Mouse (Mus musculus) lung, postnatal 14 days (tissue): ENCODE data around the gene Kremen2.

ENCODE experiments used
- DNase-seq: peaks from one replicate; pipeline ENCODE4 v3.0.0; 2021

The Kremen2 gene

GRCm38 (mm10) chr17:23758801-23759200 is 13.2 kb upstream of the Kremen2 start:
- DNase-seq, result no peak

DNA sequence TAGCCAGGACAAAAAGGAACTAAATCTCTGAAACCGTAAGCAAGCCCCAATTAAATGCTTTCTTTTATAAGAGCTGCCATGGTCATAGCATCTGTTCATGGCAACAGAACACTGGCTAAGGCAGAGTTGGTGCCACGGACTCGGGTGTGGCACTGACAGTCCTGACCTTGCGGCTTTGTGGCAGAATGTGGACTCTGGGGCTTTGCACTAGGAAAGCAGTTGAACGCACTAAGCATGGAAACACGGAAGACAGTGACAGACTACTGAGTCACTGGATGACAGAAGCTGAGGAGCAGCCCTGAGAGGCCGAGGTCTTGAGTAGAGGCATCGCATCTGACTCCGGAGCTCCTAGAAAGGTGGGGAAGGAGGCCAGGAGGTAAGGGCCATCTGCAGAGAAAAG is 11.9 kb upstream of the Kremen2 start:
- no peak for DNase-seq

DNA sequence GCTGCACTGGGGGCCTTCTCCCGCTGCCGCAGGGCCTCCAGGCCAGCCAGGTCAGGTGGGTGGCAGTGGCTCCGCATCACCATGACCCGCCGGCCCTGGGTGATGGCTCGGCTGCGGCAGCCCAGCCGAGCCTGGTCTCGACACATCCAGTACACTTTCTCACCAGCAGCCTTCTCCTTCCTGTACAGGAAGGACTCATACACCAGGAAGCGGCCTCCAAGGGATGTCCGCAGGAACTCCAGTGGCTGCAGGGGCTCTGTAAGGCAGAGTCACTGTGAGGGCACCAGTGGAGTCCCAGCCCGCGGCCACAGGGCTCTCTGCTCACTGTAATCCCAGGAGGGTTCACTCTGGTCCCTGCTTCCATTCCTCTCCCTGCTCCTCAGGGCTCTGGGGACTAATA is 10.1 kb upstream of the Kremen2 start:
- no peak for DNase-seq

GRCm38 (mm10) chr17:23749400-23750191 is 4.0 kb upstream of the Kremen2 start:
- no peak for DNase-seq

- peak; percentile 84 for DNase-seq
These were observed 3.2 kb upstream of the Kremen2 start for GRCm38 (mm10) chr17:23748631-23749391.

- DNase-seq, result no peak
These were observed 2.4 kb upstream of the Kremen2 start for GRCm38 (mm10) chr17:23748026-23748425.

DNA sequence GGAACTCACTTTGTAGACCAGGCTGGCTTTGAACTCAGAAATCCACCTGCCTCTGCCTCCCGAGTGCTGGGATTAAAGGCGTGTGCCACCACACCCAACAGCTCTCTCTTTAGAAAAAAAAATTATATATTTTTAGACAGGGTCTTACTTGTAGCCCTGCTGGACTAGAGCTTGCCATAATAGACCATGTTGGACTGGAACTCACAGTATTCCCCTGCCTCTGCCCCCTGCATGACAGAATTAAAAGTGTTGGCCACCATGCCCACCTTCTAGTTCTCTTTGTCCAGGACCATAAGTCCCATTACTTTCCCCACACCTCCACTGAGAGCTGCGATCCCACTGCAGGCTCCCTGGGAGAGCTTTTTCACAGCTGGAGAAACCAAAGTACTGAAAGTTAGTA is 1.8 kb upstream of the Kremen2 start:
- no peak for DNase-seq

GRCm38 (mm10) chr17:23746767-23747166 is 1.1 kb upstream of the Kremen2 start:
- no peak for DNase-seq

- DNase-seq, result no peak
These were observed 678 bp upstream of the Kremen2 start for GRCm38 (mm10) chr17:23746311-23746710.

DNA sequence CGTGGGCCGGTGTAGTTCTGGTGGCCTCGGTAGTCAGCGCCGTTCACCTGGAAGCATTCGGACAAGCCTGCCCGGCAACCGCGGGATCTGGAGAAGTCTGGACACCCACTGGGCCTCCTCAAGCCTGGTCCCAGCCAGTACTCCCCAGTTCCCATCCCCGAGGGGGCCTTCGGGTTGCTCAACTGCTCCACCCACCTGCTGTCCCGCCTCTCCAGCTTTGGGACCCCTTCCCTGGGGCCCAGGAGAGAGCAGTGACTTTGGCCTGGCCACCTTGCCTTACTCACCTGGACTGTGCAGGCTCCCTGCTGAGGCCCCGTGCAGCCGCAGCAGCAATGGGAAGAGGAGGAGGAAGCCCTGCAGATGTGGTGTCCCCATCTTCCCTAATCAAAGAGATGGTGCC is 982 bp downstream of the Kremen2 start:
- no peak for DNase-seq

- DNase-seq, result no peak
These were observed 1.6 kb downstream of the Kremen2 start for GRCm38 (mm10) chr17:23744076-23744475.

- DNase-seq, result no peak
These were observed 2.7 kb downstream of the Kremen2 start for GRCm38 (mm10) chr17:23742941-23743340.

DNA sequence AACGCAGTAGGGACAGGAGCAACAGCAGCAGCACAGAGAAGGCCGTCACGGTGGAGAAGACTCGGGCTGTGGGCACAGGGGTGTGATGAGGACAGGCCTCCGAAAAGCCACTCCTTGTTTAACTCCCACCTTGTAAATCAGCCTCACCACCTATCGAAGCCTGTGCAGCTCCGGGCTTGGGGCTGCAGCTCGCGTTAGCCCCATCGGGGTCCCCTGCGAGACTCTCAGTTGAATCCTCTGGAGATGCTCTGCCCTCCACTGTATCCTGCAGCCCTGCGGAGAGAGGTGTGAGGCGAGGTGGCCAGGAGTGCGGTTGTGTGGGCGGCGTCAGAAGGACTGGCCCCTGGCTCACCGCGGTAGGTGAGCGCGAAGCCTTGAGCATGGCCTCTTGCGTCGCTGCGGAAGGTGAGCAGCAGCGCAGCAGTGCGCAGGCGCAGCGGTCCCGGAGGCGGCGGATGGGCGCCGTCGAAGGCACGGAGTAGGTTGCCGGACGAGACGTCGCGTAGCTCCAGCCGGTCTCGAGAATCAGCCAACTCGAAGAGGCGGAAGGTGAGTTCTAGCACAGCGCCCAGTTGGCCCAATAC is 3.3 kb downstream of the Kremen2 start:
- peak; percentile 40 for DNase-seq

DNA sequence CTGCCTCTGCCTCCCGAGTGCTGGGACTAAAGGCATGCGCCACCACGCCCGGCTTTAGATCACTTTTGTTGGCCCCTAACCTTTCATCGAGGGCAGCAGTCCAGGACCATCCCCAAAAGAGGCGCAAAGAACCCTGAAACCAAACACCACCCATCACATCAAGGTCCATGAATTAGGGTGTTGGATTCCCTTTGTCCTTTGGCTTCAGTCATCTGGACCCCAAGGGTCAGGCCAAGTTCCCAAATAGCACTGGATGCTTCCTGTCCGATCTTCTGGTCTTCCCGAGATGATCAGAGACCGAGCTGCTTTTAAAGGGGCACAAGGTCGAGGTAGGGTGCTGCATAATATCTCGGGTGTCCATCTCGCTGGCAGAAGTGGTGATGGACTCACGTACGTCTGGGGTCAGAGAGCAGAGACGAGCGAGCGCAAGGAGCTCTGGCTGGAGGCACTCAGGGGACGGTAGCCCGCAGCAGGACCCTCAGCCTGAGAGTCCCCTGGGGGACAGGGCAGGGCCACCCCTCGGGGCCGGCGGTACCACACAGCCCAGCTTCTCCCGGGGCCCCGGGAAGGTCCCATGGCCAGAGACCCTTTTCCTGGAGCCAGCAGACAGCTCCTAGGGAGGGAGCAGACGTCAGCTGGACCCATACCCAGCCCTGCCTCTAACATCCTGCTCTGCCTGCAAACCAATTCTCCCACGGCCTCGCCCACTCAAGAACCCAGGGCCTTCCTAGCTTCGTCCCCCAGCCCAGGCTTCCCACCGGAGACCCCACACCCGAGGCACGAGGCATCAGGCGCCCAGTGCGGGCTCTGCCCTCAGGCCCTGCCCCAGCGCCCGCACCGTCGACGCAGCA is 4.0 kb downstream of the Kremen2 start:
- DNase-seq, result no peak

- DNase-seq, result no peak
These were observed 5.0 kb downstream of the Kremen2 start, which contains the start of gene Paqr4 for GRCm38 (mm10) chr17:23740598-23741021. Gene Paqr4 (minus strand): TSS chr17:23740867.

DNA sequence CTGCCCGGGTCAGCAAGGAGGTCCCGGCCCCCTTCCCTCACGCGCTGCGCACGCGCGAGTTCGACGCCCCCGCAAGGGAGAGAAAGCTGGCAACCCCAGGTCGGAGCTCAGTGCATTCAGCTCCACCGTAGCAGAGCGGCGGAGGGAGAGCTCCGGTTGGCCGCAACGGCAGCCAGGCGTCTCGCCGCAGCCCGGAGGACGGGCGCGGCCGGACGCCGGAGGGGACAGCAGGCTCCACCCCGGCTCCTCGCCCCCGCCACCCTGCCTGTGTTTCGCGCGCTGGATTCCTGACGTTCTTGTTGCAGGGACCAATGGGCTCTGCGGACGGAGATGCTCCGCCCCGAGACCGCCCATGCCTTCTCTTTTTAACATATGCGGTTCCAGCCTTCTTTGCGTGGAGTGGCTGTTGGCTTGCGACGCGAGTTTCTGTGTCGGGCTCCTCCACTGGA is 5.5 kb downstream of the Kremen2 start:
- peak; percentile 92 for DNase-seq

DNA sequence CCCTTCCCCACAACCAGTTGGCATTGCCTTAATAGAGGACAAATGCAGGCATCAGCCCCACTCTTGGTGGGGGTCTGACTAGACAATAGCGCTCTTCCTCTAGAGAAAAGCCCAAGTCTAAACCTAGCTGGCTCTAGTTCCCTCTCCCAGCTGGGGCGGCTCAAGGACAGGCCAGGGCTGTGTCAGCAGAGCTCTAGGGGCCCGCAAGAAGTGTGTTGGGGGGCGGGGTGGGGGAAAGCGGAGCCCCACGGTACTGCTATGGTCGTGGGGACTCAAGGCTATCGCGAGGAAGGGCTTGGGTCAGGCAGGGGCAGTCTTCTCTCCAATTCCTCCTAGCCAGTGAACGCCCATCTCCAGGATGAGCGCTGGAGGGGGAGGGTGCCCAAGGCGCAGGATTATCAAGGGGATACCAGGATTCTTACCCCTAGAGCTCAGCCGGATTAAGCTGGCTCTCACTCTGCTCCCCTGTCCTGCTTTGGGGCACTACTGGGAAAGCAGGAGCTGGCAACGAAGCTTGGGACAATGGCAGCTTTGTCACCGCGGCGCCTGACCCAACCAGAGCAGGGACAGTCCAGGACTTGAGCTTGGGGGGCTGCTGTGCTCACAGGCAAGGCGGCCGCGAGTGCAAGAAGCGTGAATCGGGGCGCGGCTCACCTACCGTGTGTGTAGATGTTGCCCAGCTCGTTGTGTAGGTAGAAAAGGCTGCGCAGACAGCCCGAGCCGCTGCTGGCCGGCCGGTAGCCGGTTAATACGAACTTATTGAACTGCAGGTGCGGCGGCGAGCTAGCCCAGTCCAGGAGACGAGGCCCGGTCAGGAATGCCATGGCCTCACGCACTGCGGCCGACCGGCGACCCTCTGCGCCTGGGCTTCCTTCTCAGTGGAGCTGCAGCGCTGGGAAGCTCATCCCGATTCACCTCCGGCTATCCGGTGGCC is 6.2 kb downstream of the Kremen2 start:
- no peak for DNase-seq

DNA sequence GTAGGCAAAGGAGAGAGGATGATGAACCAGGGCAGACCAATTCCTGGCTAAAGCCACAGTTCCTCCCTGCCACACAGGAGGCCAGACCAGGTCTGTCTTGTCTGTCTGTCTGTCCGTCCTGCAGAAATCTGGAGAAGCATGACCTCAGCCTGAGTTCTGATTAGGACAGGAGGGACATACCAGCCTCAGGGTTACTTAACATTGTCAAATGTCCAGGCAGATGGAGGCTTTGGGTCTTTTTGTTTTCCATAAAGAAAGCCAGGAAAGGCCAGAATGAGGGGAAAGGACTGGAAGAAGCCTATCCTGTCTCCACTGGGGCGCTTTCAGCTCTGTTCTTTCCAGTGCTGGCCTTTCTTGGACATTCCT is 6.8 kb downstream of the Kremen2 start:
- no peak for DNase-seq

DNA sequence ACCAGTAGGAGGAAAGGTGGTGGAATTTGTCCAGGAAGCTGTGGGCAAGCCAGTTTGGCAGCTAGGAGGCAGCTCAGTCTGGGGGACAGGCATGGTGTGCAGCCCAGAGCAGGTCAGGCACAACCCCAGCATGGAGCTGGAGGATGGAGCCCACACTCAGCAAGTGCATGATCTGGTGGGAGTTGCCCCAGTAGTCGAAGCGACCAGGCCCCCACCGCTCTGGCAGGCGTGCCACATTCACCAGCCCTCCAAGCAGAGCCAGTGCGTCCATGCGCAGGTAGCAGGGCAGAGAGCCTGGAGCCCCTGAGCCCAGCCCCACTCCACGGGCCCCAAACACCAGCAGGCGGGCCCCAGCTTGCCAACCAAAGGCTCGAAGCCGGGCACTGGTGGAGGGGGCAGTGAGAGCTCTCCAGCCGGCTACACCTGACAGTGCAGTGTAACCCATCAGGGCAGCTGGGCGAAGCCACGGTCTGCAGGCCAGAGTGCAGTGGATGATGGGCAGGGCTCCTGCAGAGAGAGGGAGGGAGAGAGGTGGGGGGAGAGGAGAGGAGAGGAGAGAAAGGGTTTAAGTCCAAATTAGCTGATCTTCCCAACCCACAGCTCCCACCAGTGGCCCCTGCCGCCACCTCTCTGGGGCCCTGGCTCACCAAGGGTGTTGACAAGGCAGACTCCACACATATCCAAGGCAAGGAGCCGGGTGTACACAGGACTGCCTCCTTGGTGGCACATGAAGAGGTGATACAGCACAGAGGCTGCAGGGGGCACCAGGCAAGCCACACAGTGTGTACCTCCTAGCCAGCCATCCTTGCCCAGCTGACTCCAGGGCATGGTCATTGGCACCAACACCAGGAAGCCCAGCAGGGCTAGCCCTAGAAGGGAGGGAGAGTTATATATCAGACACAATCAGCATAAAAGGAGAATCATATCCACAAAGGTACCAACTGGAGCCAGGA is 7.9 kb downstream of the Kremen2 start:
- no peak for DNase-seq

DNA sequence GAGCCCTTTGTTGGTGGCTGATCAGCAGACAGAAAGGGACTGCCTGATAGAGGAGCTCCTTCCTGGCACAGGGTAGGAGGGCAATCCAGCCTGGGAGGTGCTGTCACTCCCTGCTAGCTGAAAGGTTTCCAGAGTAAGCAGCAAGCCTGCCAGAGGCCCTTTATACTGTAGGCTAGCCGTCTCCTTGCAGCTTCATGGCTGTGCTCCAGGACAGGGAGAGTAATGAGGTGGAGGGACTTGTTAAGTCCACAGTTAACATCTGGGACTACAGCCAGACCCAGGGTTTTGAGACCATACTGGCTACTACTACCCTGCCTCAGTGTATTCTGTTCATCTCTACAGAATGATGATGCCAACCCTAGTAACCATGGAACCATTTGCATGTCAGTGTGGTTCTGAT is 11.3 kb downstream of the Kremen2 start:
- DNase-seq, result no peak

GRCm38 (mm10) chr17:23730441-23730840 is 15.2 kb downstream of the Kremen2 start:
- DNase-seq, result no peak
